Mouse (Mus musculus): ENCODE results near the gene Mrpl45.
"Not testable (repeated sequence)": the region's sequence is repeated elsewhere in the genome, so short reads cannot be mapped to it uniquely, and the experiment has no call there.

GRCm38 (mm10) chr11:97312871-97313270 is 2.6 kb upstream of the Mrpl45 start:
- not testable (repeated sequence) for TF ChIP-seq POLR2A (IDR thresholded peaks at IDR 0.05; ENCODE audit: insufficient read depth, low read length); CTCF (IDR thresholded peaks at IDR 0.05; ENCODE audit: low read depth, low read length)
